ENCODE assay signal across 8 mouse cellular contexts in genomic region chr7:79810611-79811506, GRCm38 (mm10). TPM values are rescaled to one million over a fixed set of nuclear protein-coding genes. Genes with fewer than 3 reads are reported as not detected.
DNase-seq lines count a peak whose midpoint lies in the region; ATAC-seq lines count a peak whose summit lies in the region.

Gene Mesp2, plus strand, starts transcription at chr7:79810727.

- peak; percentile 74 for DNase-seq in T-cell, adult 2 months (ENCODE audit: low spot score)
- peak; percentile 52 to 82 for DNase-seq in cerebellum, postnatal 4 days (ENCODE audit: low spot score in 2 of 2)
- peak; percentile 70 for DNase-seq in gastrocnemius, postnatal 14 days
- DNase-seq in induced T-regulatory cell, adult 2 months (ENCODE audit: low read depth) = peak; percentile 84
- peak; percentile 42 to 88 for DNase-seq in left cerebral cortex, postnatal 10 days (ENCODE audit: extremely low spot score in 1 of 2, low spot score in 2 of 2)
- peak; percentile 77 for DNase-seq in retina, postnatal 7 days (ENCODE audit: low read depth, low spot score)
- peak; percentile 76 to 83 for DNase-seq in thymus, postnatal 36 days

- intact Hi-C loops in gastrocnemius, postnatal 14 days (cut with DNase I; ENCODE audit: low total_unique reads) = no loop called here
- intact Hi-C loops in left cerebral cortex, postnatal 10 days (cut with DNase I) = no loop called here

- peak; percentile 68 for ATAC-seq in megakaryocyte, adult 5-6 weeks (ENCODE audit: poor library complexity, severe bottlenecking)

RNA-seq across cellular contexts. Expression of gene Mesp2, which starts in this region (rescaled TPM):
- not detected for total RNA-seq in gastrocnemius, postnatal 14 days (2021)
- total RNA-seq in left cerebral cortex, postnatal 10 days (2021) = 1 to 10 TPM; 1.4 to 2.6 TPM
- 0.29 TPM in 1 of 2 replicates, not detected in the other for total RNA-seq in megakaryocyte, adult 5-6 weeks (2015)
- total RNA-seq in megakaryocyte, adult 5-6 weeks (2017) = not detected in 2 replicates

Comparison
In these comparisons a context has a peak if more than half of its experiments do, and no peak if none do; other contexts are left out.
1. Peak in every context shown above with its lines: DNase-seq and ATAC-seq.
2. Peak in DNase-seq in gastrocnemius, postnatal 14 days; RNA of the gene not detected or under 1 TPM.
3. Peak in ATAC-seq in megakaryocyte, adult 5-6 weeks; RNA of the gene not detected or under 1 TPM.